Mouse (Mus musculus) cortical plate, adult 2 months (tissue): ENCODE results near the gene Plin1.

ENCODE experiments used
- CTCF ChIP-seq: fragments of 200-500 bp; IDR thresholded peaks from 2 replicates; pipeline ENCODE4 v1.5.1; 2011; ENCODE audit warnings: mild to moderate bottlenecking, control low read depth, low read length; ENCODE audit not compliant: insufficient read depth; ENCODE audit errors: extremely low read depth
- POLR2A ChIP-seq: fragments of 200-500 bp; IDR thresholded peaks from 2 replicates; pipeline ENCODE4 v1.6.1; 2011; ENCODE audit warnings: mild to moderate bottlenecking, low read length, control low read depth; ENCODE audit not compliant: insufficient read depth; ENCODE audit errors: extremely low read depth

- TF ChIP-seq CTCF (no peak), POLR2A (no peak)
Measured at GRCm38 (mm10) chr7:79715187-79715981, 17.3 kb downstream of the Plin1 start, which contains the start of gene Kif7.
